Mouse (Mus musculus): Measurements from ENCODE around the gene Rbm7. TPM values are rescaled to one million over a fixed set of nuclear protein-coding genes. Genes with fewer than 3 reads are reported as not detected.
"Not testable (repeated sequence)": the region's sequence is repeated elsewhere in the genome, so short reads cannot be mapped to it uniquely, and the experiment has no call there.

The Rbm7 gene
- total RNA-seq (2022), result 10 to 100 TPM; 35.8 to 39.7 (median 37.2) TPM

DNA sequence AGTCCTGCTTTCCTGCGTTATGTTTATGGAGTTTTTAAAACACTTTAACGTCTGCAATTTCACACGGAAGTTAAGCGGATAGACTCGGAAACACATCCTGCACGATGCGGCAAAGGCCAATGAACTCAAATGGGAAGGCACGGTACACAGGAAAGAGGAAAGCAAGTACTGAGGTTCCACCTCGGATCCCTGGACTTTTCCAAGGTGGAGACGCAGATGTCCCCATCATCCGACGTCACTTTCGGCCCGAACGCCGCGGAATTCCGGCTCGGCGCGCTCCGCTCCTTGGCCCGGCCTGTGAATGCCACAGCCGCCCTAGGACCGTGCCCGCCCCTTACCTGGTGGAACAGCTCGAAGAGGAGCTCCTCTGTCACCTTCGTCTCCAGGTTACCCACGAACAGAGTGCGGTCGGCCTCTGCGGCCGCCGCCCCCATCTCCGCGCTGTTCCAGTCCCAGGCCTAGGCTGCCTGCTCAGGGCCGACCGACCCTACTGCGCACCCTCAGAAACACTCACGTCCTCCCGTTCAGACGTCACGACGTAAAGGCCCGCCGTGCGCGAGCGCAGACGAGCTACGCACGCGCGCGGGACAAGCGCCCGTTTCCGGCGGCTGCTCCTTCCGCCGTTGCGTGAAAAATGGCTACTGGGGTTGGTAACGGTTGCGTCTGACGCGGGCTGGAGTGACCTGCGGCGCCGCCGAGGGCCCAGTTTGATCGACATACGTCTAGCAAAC lies at the start of gene Rbm7, which contains the start of gene Gm5617:
TSS of gene Rbm7 (minus strand) at position 483 of the 731 bp plus-strand sequence.
TSS of gene Gm5617 (plus strand) at position 626 of the 731 bp plus-strand sequence.
- DNase-seq (ENCODE audit: low spot score in 2 of 2), result peak; percentile 93

DNA sequence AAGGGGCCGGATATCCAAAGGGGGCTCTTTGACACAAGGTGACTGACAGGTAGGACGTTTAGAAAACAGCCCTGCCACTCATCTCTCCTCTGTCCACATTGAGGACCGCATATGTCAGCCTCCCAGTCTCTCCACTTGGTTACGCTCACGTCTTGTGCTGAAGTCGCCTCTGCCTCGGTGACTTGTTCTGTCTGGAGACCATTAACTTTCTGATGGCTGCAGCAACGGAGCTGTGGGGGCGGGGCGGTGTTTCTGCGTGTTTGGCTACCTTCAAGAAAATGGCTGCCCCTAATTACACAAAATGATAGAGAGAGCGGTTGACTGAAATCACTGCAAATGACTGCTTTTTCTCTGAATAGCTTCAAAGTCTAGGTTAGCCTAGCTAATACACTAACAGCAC lies 43.6 kb upstream of the Rbm7 start:
- DNase-seq (ENCODE audit: low spot score in 2 of 2), result peak in 1 of 2 experiments; percentile 5

DNA sequence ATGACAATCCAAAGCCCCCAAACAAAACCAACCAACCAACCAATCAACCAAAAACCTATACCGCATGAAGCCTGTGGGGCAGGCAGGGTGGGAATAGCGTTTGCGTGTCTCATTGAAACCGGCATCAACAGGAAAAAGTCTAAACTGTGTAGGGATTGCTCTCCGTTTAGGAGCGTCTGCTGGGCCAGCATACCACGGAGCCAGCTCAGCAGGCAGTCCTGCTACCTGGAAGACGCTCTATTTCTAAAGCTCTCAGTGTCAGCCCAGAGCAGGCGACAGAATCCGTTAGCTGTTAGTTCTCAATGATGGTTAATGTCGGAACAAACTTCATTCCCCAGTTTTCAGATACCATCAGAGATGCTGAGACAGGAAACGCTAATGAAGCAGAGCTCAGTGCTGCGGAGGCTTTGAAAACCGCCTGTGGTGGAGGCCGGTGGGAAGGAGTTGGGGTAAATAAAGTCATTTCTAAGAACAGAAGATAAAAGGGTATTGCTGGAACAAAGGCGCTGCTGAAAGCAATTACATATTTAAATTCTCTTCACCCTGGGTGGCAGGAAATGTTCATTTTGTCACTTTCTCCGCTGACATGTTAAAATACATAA lies 43.0 kb upstream of the Rbm7 start:
- DNase-seq (ENCODE audit: low spot score in 2 of 2), result no peak

DNA sequence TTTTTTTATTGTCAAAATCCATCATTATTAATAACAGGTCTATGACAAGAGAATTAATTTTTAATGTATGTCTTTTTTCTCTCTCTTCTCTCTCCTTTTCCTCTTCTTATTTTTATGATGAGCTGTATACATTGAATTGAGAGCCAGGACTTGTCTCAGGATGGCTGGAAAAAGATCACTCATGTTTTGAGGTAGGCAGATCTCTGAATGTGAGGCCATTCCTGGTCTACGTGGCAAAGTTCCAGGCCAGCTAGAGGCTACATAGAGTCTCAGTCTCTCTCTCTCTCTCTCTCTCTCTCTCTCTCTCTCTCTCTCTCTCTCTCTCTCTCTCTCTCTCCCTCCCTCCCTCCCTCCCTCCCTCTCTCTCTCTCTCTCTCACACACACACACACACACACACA lies 42.5 kb upstream of the Rbm7 start:
- DNase-seq (ENCODE audit: low spot score in 2 of 2), result not testable (repeated sequence)

DNA sequence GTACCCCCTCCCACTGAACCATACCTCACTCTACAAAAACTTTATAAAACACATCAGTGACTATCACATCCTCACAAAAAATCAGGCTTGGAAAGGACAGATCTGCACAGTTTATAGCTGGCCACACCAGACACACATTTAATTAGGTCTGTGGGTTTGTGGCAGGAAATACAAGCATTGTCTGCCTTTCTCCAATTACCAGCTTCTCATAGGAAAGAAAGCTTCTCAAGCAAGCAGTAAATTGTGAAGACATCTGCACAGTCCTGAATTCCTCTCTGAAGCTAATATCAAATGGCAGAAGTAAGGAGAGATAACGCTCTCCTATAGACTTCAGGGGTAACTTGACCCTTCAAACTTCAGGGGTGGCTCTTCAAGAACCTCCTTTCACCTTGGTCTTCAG lies 41.3 kb upstream of the Rbm7 start:
- DNase-seq (ENCODE audit: low spot score in 2 of 2), result no peak

DNA sequence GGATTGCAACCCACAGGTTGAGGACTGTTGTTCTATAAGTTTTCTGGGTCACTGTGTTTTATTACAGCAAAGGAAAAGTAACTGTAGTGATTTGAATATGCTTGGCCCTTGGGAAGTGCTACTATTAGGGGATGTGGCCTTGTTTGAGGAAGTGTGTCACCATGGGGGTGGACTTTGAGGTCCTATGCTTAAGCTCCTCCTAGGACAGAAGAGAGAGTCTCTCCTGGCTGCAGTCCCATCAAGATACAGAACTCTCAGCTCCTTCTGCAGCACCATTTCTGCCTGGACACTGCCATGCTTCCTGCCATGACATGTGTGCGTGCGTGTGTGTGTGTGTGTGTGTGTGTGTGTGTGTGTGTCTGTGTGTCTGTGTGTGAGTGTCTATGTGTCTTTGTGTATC lies 37.6 kb upstream of the Rbm7 start:
- DNase-seq (ENCODE audit: low spot score in 2 of 2), result no peak

DNA sequence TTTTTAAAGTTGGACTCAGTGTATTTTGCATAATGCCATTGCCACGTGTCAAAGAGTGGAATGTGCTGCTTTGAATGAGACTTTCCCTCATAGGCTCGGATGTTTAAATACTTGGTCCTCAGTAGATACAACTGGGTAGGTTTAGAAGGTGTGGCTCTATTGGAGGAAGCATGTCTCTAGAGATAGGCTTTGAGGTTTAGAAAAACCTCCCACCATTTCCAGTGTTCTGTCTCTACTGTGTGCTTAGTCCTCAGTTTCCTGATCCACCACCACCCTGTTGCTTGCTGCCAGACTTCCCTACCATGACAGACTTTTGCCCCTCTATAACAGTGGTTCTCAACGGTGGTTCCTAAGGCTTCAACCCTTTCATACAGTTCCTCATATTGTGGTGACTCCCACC lies 37.1 kb upstream of the Rbm7 start:
- DNase-seq (ENCODE audit: low spot score in 2 of 2), result no peak

DNA sequence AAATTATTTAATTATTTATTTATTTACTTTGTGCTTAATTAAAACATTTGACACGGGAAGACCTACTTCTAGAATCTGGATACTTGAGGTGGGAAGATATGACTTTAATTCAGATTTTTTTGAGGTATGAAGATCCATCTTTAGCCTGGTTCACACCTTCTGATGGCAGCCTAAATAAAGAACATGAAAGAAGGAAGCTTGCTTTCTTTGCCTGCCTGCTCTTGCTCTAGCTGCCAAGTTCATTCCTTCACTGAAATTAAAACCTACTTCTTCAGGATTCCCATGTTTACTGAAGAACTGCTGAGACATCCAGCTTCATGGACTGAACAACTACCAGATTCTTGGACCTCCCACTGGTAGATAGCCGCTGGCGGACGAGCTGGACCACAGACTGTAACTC lies 36.2 kb upstream of the Rbm7 start:
- DNase-seq (ENCODE audit: low spot score in 2 of 2), result no peak

DNA sequence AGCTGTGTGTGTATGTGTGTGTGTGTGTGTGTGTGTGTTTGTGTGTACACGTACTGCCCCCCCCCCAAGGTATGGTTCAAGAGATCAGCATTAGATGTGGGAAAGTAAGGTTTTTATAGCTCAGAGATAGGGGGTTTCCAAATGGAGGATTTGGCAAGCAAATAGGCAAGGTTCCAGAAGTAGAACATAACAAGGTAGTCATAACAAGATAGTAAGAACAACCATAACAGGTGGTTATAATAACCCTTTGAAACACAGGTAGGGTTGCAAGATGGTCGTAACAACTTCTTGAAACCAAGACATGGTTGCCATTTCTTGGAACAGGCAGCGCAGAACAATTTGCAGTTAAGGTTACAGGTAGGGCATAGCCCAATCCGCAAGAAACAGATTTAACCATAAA lies 31.4 kb upstream of the Rbm7 start:
- no peak for DNase-seq (ENCODE audit: low spot score in 2 of 2)

DNA sequence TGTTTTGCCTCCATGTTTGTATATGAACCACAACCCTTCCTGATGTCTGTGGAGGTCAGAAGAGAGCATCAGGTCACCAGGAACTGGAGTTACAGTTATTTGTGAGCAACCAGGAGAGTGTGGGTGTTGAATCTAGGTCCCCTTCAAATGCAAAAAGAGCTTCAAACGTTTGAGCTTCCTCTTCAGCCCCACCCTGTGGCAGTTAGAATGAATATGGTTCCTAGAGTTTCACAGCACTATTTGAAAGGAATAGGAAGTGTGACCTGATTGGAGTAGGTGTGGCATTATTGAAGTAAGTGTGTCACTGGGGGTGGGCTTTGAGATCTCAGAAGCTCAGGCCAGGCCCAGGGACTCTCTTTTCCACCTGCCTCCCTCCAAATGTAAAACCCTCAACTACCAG lies 30.5 kb upstream of the Rbm7 start:
- DNase-seq (ENCODE audit: low spot score in 2 of 2), result no peak

DNA sequence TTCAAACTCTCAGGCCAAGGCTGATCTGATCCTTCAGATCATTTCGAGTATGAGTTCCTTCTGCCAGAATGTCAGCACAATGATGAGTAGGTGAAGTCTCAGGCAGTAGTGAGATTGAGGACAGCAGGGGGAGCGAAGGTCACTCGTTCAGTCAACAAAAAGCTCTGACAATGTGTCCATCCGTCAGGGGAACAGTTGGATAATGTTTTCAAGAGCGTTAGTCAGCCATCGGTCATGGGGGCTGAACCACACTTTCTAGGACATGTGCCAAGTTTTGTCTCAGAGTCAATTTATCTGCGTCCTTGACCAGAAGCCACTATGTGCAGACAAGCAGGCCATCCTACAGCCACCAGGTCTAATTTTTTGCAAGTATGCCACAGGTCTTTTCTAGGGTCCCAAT lies 25.3 kb upstream of the Rbm7 start:
- not testable (repeated sequence) for DNase-seq (ENCODE audit: low spot score in 2 of 2)

DNA sequence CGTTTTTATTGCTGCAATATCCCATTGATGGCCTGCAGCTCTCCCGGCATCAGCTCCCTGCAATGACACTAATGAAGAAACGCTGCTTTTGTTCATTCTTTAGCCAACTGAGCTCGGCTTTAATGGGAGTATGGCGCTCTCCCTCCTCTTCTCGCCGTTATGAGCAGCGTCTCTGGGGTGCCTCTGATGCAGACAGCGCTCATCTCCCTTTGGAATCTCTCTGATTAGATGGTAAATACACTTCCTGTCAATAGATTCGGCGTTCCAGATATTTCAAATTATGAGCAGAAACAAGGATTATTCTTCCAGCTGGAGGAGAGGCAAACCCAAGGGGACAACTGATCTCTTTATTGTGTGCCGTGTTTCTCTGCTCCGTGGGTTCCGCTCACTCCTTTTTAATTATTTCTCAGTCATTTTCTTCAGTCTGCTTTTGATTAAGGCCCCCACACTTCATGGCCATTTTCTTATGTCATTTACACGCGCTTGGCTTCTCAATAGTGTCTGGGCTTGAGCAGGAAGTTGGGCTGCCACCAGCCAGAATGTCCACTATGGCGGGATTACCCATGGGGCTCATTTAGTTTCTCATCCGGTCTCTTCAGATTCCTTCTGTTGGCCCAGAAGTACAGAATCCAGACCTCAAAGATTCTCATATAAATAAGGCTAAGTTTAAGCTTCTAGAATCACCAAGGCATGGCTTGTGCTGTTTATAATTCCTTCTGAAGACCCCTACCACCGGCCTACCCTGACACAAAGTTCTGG lies 22.5 kb upstream of the Rbm7 start:
- no peak for DNase-seq (ENCODE audit: low spot score in 2 of 2)

DNA sequence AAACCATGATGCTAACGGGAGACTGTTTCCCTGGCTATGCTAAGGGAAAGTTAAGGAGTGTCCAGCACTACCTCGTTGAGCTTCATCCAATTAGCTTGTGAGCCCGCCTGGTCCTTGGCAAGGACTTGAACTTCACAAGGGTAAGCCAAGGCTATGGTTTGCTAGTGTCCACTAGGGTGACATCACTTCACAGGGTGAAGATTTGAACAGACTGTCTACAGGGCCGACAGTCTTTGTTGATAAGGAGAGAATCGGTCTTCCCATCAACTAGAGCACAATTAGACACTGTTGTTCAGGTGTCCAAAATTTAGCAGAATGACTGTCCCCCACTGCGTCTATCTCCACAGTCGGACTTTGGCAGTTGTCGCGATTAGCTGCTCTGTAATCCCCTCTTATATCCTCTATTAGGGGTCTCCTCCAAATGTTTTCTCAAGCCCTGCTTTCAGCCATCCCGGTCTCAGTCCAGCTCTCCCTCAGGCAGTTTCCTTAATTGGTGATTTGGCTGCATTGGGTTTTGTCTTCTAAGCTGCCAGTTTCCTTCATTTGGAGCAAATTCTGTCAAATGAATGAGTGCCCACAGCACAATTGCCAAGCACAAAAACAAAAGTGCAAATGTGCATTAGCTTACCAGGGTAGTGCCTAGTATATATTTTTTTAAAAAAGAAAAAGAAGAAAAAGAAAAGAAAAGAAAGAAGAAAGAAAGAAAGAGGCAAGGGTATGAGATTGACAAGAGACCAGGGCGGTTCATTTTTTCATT lies 21.7 kb upstream of the Rbm7 start:
- DNase-seq (ENCODE audit: low spot score in 2 of 2), result no peak

DNA sequence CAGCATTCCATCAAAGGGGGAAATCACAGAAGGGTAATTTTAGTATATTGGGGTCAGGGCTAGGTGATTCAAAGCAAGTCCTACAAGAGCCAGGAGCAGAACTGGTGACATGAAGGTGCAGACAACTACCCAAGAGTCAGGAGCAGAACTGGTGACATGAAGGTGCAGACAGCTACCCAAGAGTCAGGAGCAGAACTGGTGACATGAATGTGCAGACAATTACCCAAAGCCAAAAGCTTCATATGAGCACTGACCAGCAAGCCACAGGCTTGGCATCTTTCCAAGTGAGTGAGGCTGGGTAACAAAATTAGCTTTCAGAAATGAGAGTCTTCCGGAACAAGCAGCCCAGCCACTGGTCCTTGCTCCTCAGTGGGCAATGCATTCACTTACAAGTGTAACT lies 20.2 kb upstream of the Rbm7 start:
- no peak for DNase-seq (ENCODE audit: low spot score in 2 of 2)

DNA sequence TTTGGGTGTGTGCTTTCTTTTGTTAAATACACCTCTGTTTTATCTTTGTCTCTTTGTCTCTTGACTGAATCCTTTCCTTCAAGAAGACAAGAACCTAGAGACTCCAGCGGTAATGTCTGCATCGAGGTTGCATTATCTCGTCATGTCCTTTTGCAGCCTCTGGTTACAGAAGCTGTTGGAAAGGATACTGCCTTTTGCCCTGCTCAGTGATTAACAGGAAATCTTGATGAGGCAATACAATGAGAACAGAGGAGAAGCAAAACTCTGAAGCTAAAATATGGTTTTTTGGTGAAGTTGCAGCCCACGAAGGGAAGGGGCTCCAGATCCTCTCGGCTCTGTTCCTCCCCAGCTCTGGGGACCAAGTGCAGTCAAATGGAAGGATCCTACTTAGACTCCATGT lies 15.0 kb upstream of the Rbm7 start:
- DNase-seq (ENCODE audit: low spot score in 2 of 2), result no peak

DNA sequence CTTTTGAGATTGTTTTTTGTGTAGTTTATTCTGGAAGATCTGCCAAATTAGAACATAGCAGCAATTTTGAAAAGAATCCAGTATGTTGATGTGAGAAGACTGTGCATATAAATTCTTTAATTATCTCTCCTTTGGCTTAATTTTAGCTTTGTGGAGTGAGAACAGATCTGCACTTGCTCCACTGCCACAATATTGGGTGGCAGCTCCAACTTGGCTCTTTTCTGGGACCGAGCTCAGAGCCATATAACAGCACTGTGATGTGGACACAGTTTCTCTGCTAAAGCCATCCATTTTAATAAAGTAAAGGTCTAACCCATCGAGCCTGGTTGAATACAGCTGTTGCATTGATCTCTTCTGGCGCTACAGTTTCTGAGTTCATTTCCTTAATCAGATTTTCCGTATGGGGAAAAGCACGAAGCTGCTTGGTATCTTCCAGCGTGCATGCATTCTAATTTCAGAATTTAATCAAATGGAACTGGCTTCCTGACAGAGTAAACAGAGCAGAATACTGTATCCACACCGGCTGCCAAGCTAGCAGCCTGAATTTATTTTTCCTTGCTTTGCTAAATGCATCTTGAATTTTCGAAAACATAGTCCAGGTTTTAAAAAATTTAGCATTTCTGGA lies 9.8 kb upstream of the Rbm7 start:
- peak; percentile 14 to 26 for DNase-seq (ENCODE audit: low spot score in 2 of 2)

DNA sequence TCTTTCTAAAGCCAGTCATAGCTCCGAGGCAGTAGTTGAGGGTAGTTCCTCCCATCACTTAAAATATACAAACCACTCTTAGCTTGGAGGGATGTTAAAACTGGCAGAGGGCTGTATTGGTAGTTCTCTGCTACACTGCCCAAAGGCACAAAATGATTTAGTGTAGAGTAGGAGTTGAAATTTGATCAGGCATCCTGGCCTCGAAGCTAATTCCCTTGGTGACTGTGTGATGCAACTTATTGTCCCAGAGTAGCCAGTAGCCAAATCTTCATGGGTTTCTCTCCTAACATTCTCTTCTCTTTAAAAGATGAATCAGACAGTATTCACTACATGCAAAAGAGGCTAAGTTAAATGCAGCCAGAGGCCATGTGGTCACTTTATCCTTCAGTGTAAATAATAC lies 7.9 kb upstream of the Rbm7 start:
- DNase-seq (ENCODE audit: low spot score in 2 of 2), result no peak

DNA sequence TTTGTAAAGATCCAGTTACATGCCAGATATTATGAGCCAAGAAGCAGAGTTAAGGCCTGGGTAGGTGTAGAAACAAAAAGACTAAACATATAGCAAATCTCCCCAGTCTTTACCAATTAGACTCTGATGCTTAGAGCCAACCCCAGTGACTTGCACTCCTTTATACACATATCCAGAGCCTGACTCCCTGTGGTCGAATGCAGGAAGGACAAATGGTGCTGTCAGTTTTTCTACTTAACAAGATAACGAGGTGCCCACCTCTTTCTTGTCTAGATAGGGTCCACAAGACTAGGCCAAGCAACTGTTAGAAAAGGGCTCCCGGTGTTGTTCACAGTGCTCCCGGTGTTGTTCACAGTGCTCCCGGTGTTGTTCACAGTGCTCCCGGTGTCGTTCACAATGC lies 6.1 kb upstream of the Rbm7 start:
- no peak for DNase-seq (ENCODE audit: low spot score in 2 of 2)

DNA sequence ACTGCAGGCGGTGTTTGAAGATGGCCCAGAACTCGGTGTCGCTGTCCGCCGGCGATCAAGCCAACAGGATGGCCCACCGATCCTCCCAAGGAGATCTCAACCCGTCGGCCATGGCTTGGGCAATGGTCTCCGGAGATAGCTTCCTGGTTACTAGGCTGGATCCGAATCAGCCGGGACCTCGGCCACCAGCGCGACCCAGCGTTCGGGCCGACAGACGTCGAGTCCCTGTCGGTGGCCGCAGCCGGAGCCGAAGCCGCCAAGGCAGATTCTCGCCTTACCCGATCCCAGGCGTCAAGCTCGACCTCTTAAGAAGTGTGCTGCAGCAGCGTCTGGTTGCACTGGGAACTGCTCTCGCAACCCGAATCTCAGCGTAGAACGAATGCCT lies 441 bp upstream of the Rbm7 start:
- DNase-seq (ENCODE audit: low spot score in 2 of 2), result no peak

DNA sequence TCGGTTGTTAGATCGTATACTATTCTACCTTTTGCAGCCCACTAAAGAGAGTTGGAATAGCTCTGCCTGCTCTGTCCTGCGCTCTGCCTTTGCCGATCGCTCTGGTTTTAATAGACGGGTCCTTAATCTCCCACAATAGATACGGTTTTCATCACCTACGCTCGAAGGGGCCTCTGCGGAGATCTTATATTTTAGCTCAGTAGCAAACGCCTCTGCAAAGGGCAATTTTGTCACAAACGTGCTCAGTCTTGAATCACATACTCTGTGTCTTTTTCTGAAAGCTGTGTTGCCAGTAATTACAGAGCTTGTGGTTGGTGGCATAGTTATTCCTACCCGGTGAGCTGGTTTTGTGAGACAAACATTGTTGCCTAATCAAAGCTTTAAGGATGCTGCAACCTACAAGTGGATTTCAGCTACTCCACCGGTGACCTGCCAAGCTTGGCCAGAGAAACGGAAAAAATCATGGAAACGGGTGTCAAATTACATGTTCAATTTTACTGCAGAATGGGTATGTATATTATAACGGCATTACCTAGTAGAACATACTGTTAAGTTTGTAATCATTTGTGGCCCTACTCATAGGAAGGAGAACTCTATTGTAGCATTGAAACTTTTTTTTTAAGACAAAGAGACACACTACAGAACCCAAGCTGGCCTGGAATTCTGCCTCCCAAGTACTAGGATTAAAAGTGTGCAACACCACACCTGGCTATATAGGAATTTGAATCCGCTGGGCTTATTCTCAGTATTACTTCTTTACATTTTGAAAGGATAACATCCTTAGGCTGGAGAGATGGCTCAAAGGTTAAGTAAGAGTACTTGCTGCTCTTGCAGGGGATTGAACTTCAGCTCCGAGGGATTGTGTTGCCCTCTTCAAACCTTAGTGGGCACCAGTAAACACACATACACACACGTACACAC lies 13.6 kb downstream of the Rbm7 start:
- no peak for DNase-seq (ENCODE audit: low spot score in 2 of 2)

All from layer of hippocampus, adult 8-10 months (tissue).